Mouse (Mus musculus): Measurements from ENCODE around the gene Snap29. TPM values are rescaled to one million over a fixed set of nuclear protein-coding genes. Genes with fewer than 3 reads are reported as not detected.

Gene Snap29
- polyA plus RNA-seq, 1 experiment from 2014 or later: 7.2 TPM

- H3K27me3 ChIP-seq (replicated peaks; ENCODE audit: control insufficient read depth, insufficient read depth, low read length): no peaks in the 10 kb centered on the region
- ATAC-seq (replicated peaks; ENCODE audit: low FRiP score) (no peak), DNase-seq (ENCODE audit: low spot score) (no peak)
- 77% methylated on average over 4 of the region's 4 CpGs for WGBS
- no peaks in the 10 kb centered on the region for H3K9me3 ChIP-seq (ENCODE audit: control insufficient read depth, low read length)
- no peak overlapping the region for H3K4me2 ChIP-seq
- H3K4me1 ChIP-seq (replicated peaks; ENCODE audit: control insufficient read depth, insufficient read depth, low read length): peaks cover 14% of the 10 kb centered on the region
- no peak overlapping the region for H3K4me3 ChIP-seq (ENCODE audit: low read depth, low read length)
- no peak overlapping the region for H3K27ac ChIP-seq (ENCODE audit: low read depth, low read length)
- H3K9ac ChIP-seq (ENCODE audit: low read depth, low read length): no peak overlapping the region
- peaks cover 19% of the 10 kb centered on the region; the same call in 1 of the 2 replicates for H3K36me3 ChIP-seq (ENCODE audit: control insufficient read depth, insufficient read depth, low read length)
These were observed 54.5 kb downstream of the Snap29 start for GRCm38 (mm10) chr16:17460254-17460653.

- DNase-seq (ENCODE audit: low spot score): no peak
- Histone ChIP-seq H3K9ac (ENCODE audit: low read depth, low read length) (no peak overlapping the region), H3K4me3 (ENCODE audit: low read depth, low read length) (no peak overlapping the region), H3K4me1 (replicated peaks; ENCODE audit: control insufficient read depth, insufficient read depth, low read length) (peaks cover 11% of the 10 kb centered on the region), H3K27me3 (replicated peaks; ENCODE audit: control insufficient read depth, insufficient read depth, low read length) (no peaks in the 10 kb centered on the region), H3K4me2 (no peak overlapping the region), H3K36me3 (ENCODE audit: control insufficient read depth, insufficient read depth, low read length) (peaks cover 11% of the 10 kb centered on the region; the same call in 1 of the 2 replicates), H3K9me3 (ENCODE audit: control insufficient read depth, low read length) (no peaks in the 10 kb centered on the region), H3K27ac (ENCODE audit: low read depth, low read length) (0 out of 2 replicates have a peak overlapping the region, but pooled peaks have one; percentile 38)
- no peak for ATAC-seq (replicated peaks; ENCODE audit: low FRiP score)
- WGBS: 63% methylated on average over 1 of the region's 1 CpGs
These were observed 55.8 kb downstream of the Snap29 start for GRCm38 (mm10) chr16:17461596-17461995.

DNA sequence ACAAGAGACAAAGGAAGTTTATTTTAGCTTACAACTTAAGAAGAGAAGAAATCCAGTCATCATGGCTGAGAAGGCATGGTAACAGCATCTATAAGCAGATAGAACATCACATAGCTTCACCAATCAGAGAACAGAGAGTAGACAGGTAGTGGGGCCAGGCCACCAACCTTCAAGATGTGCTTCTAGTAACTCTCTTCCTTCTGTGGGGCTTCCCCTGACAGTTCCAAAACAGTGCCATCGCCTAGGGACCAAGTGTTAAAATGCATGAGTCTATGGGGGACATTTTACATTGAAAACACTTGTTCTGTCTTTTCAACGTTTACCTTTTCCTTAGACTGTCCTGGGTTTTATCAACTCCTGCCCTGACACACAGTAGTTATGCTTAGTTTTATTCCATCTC, 57.4 kb downstream of the Snap29 start:
- WGBS: 88% methylated on average over 2 of the region's 2 CpGs
- Histone ChIP-seq H3K4me1 (replicated peaks; ENCODE audit: control insufficient read depth, insufficient read depth, low read length) (peaks cover 11% of the 10 kb centered on the region), H3K27ac (ENCODE audit: low read depth, low read length) (no peak overlapping the region), H3K4me3 (ENCODE audit: low read depth, low read length) (no peak overlapping the region), H3K36me3 (ENCODE audit: control insufficient read depth, insufficient read depth, low read length) (peaks cover 3% of the 10 kb centered on the region; the same call in 1 of the 2 replicates), H3K27me3 (replicated peaks; ENCODE audit: control insufficient read depth, insufficient read depth, low read length) (no peaks in the 10 kb centered on the region), H3K9ac (ENCODE audit: low read depth, low read length) (no peak overlapping the region), H3K9me3 (ENCODE audit: control insufficient read depth, low read length) (no peaks in the 10 kb centered on the region), H3K4me2 (no peak overlapping the region)
- ATAC-seq (replicated peaks; ENCODE audit: low FRiP score): no peak
- DNase-seq (ENCODE audit: low spot score): no peak

DNA sequence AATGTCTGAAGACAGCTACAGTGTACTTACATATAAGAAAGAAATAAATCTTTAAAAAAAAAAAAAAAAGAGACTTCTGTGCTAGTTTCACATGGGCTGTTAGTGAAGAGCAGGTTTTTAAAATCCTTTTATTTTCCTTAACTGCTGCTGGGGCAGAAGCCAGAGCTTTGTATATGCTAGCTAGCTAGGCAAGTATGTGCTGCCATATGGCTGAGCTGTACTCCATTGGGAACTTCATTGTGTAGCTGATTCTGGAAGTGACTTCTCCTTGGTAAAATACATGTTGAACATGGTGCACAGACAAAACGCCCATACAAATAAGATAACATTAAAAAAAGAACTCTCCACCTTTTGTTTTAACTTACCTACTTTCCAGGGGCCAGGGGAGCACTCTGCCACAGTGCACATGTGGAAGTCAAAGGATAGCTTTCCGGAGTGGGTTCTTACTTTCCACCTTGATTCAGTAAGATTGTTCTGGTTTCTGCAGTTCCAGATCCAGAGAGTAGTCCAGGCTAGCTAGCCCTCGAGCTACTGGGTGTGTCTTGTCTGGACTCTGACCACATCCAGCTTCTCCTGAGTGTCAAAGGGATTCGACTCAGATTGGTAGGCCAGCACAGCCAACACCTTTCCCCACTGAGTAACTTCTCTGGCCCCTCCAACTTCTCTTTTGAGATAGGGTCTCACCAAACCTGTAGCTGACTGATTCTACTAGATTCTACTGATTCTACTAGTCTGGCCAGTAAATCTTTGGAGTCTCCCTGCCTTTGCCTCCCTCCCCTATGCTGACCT, 61.3 kb downstream of the Snap29 start:
- no peak overlapping the region for H3K27ac ChIP-seq (ENCODE audit: low read depth, low read length)
- peaks cover 7% of the 10 kb centered on the region for H3K36me3 ChIP-seq (ENCODE audit: control insufficient read depth, insufficient read depth, low read length)
- H3K27me3 ChIP-seq (replicated peaks; ENCODE audit: control insufficient read depth, insufficient read depth, low read length): no peaks in the 10 kb centered on the region
- WGBS: 75% methylated on average over 4 of the region's 4 CpGs
- DNase-seq (ENCODE audit: low spot score): no peak
- H3K9ac ChIP-seq (ENCODE audit: low read depth, low read length): no peak overlapping the region
- no peaks in the 10 kb centered on the region for H3K9me3 ChIP-seq (ENCODE audit: control insufficient read depth, low read length)
- ATAC-seq (replicated peaks; ENCODE audit: low FRiP score): no peak
- H3K4me1 ChIP-seq (replicated peaks; ENCODE audit: control insufficient read depth, insufficient read depth, low read length): peaks cover 3% of the 10 kb centered on the region; the same call in 1 of the 2 replicates
- no peak overlapping the region for H3K4me3 ChIP-seq (ENCODE audit: low read depth, low read length)
- no peak overlapping the region for H3K4me2 ChIP-seq

DNA sequence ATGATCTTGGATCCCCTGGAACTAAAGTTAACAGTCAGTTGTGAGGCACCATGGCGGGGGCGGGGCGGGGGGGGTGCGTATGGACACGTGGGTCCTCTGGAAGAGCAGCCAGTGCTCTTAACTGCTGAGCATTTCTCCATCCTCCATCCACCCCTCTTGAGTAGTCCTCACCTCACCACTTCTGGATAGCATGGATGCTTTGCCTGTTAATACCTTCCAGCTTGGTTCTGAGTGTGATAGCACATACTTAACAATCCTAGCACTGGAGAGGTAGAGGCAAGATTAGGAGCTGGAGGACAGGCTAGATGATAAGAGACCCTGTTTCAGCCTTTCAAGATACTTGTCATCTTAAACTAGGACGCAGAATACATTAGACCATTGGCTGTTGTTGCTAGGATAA, 66.7 kb downstream of the Snap29 start:
- H3K9me3 ChIP-seq (ENCODE audit: control insufficient read depth, low read length): no peaks in the 10 kb centered on the region
- peaks cover 2% of the 10 kb centered on the region; the same call in 1 of the 2 replicates for H3K4me1 ChIP-seq (replicated peaks; ENCODE audit: control insufficient read depth, insufficient read depth, low read length)
- H3K27me3 ChIP-seq (replicated peaks; ENCODE audit: control insufficient read depth, insufficient read depth, low read length): no peaks in the 10 kb centered on the region
- H3K9ac ChIP-seq (ENCODE audit: low read depth, low read length): no peak overlapping the region
- no peak overlapping the region for H3K27ac ChIP-seq (ENCODE audit: low read depth, low read length)
- H3K4me3 ChIP-seq (ENCODE audit: low read depth, low read length): no peak overlapping the region
- peaks cover 20% of the 10 kb centered on the region for H3K36me3 ChIP-seq (ENCODE audit: control insufficient read depth, insufficient read depth, low read length)
- H3K4me2 ChIP-seq: no peak overlapping the region
- ATAC-seq (replicated peaks; ENCODE audit: low FRiP score): no peak
- 87% methylated on average over 6 of the region's 6 CpGs for WGBS
- DNase-seq (ENCODE audit: low spot score): no peak

DNA sequence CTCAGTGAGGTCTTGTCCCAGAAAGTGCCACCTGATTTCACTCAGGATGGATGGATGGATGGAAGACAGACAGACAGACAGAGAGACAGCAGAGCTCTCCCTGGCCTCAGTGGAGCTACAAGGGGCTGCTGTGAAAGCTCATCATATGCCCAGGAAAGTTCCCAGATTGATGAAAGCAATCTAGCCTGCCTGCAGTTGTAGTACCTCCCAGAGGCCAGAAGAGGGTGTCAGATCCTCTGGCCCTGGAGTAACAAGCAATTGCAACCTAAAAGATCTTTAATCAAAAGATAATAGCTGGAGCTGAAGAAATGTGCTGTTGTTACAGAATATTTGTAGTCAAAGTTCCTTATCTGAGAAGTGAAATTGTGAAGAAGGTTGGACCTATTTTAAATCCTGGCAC, 68.3 kb downstream of the Snap29 start:
- DNase-seq (ENCODE audit: low spot score) (no peak), ATAC-seq (replicated peaks; ENCODE audit: low FRiP score) (no peak)
- Histone ChIP-seq H3K9me3 (ENCODE audit: control insufficient read depth, low read length) (no peaks in the 10 kb centered on the region), H3K27ac (ENCODE audit: low read depth, low read length) (no peak overlapping the region), H3K4me1 (replicated peaks; ENCODE audit: control insufficient read depth, insufficient read depth, low read length) (peaks cover 10% of the 10 kb centered on the region), H3K4me2 (no peak overlapping the region), H3K9ac (ENCODE audit: low read depth, low read length) (no peak overlapping the region), H3K4me3 (ENCODE audit: low read depth, low read length) (no peak overlapping the region), H3K36me3 (ENCODE audit: control insufficient read depth, insufficient read depth, low read length) (peaks cover 16% of the 10 kb centered on the region), H3K27me3 (replicated peaks; ENCODE audit: control insufficient read depth, insufficient read depth, low read length) (no peaks in the 10 kb centered on the region)

GRCm38 (mm10) chr16:17474761-17475160, 69.0 kb downstream of the Snap29 start:
- H3K36me3 ChIP-seq (ENCODE audit: control insufficient read depth, insufficient read depth, low read length): peaks cover 15% of the 10 kb centered on the region
- peaks cover 10% of the 10 kb centered on the region for H3K4me1 ChIP-seq (replicated peaks; ENCODE audit: control insufficient read depth, insufficient read depth, low read length)
- 78% methylated on average over 2 of the region's 2 CpGs for WGBS
- H3K27me3 ChIP-seq (replicated peaks; ENCODE audit: control insufficient read depth, insufficient read depth, low read length): no peaks in the 10 kb centered on the region
- H3K27ac ChIP-seq (ENCODE audit: low read depth, low read length): no peak overlapping the region
- H3K9ac ChIP-seq (ENCODE audit: low read depth, low read length): no peak overlapping the region
- no peak overlapping the region for H3K4me2 ChIP-seq
- ATAC-seq (replicated peaks; ENCODE audit: low FRiP score): no peak
- no peak for DNase-seq (ENCODE audit: low spot score)
- H3K9me3 ChIP-seq (ENCODE audit: control insufficient read depth, low read length): no peaks in the 10 kb centered on the region
- H3K4me3 ChIP-seq (ENCODE audit: low read depth, low read length): no peak overlapping the region

- Histone ChIP-seq H3K4me3 (ENCODE audit: low read depth, low read length) (no peak overlapping the region), H3K27ac (ENCODE audit: low read depth, low read length) (no peak overlapping the region), H3K36me3 (ENCODE audit: control insufficient read depth, insufficient read depth, low read length) (peaks cover 14% of the 10 kb centered on the region), H3K9ac (ENCODE audit: low read depth, low read length) (no peak overlapping the region), H3K4me2 (no peak overlapping the region), H3K9me3 (ENCODE audit: control insufficient read depth, low read length) (no peaks in the 10 kb centered on the region), H3K27me3 (replicated peaks; ENCODE audit: control insufficient read depth, insufficient read depth, low read length) (no peaks in the 10 kb centered on the region), H3K4me1 (replicated peaks; ENCODE audit: control insufficient read depth, insufficient read depth, low read length) (peaks cover 10% of the 10 kb centered on the region)
- WGBS: 94% methylated on average over 4 of the region's 4 CpGs
- DNase-seq (ENCODE audit: low spot score) (no peak), ATAC-seq (replicated peaks; ENCODE audit: low FRiP score) (no peak)
These were observed 69.5 kb downstream of the Snap29 start for GRCm38 (mm10) chr16:17475326-17475725.

GRCm38 (mm10) chr16:17478331-17478943, 72.7 kb downstream of the Snap29 start:
- no peaks in the 10 kb centered on the region for H3K27me3 ChIP-seq (replicated peaks; ENCODE audit: control insufficient read depth, insufficient read depth, low read length)
- H3K4me1 ChIP-seq (replicated peaks; ENCODE audit: control insufficient read depth, insufficient read depth, low read length): peaks cover 8% of the 10 kb centered on the region
- H3K9ac ChIP-seq (ENCODE audit: low read depth, low read length): no peak overlapping the region
- WGBS: 81% methylated on average over 4 of the region's 4 CpGs
- peaks cover 17% of the 10 kb centered on the region; the same call in 1 of the 2 replicates for H3K36me3 ChIP-seq (ENCODE audit: control insufficient read depth, insufficient read depth, low read length)
- no peaks in the 10 kb centered on the region for H3K9me3 ChIP-seq (ENCODE audit: control insufficient read depth, low read length)
- no peak overlapping the region for H3K4me2 ChIP-seq
- no peak overlapping the region for H3K27ac ChIP-seq (ENCODE audit: low read depth, low read length)
- ATAC-seq (replicated peaks; ENCODE audit: low FRiP score) (peak; percentile 27), DNase-seq (ENCODE audit: low spot score) (no peak)
- no peak overlapping the region for H3K4me3 ChIP-seq (ENCODE audit: low read depth, low read length)
